Mouse (Mus musculus): ENCODE measurements around the gene Tardbp. TPM values are rescaled to one million over a fixed set of nuclear protein-coding genes. Genes with fewer than 3 reads are reported as not detected.

Gene Tardbp
- total RNA-seq, 1 experiment from 2014 or later: 318 TPM

GRCm38 (mm10) chr4:148601871-148602270 lies 24.9 kb downstream of the Tardbp start:
- DNase-seq: no peak

DNA sequence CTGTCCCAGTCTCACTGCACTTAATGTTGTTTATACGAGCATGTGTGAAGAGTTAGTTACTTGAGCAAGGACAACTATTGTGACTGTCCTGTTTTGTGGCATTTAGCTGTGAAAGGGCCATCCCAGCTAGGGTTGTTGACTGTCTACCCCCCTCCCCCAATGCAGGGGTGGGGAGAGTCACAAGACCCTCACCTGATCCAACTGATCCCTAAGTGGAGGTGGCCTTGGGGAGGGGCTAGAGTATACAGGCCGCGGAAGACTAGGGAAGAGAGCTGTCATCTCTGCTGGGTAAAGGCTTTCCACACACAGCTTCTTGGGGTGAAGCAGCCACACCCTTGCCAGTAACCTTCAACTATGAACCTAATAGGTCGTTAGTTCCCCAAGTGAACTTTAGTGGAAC lies 26.5 kb downstream of the Tardbp start:
- DNase-seq: no peak

DNA sequence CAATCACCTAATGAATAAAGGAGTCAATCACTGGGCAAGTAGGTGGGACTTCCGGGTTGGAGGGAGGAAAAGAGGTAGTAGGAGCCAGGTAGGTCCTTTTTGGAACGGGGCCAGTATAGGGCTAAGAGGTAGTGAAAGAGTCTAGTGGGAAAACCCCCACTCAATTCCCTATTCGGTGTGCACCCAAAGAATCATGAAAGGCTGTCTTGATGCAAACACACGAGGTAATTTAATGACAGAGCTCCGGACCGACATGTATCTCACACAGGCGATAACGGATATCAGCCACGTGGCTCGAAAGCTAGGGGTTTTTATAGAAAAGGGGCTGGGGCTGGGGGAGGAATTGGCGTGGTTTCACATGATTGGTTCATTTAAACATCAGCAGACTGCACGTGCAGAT lies 28.0 kb downstream of the Tardbp start:
- DNase-seq: no peak

- DNase-seq: no peak
Observed at GRCm38 (mm10) chr4:148596731-148597130, 30.1 kb downstream of the Tardbp start.

DNA sequence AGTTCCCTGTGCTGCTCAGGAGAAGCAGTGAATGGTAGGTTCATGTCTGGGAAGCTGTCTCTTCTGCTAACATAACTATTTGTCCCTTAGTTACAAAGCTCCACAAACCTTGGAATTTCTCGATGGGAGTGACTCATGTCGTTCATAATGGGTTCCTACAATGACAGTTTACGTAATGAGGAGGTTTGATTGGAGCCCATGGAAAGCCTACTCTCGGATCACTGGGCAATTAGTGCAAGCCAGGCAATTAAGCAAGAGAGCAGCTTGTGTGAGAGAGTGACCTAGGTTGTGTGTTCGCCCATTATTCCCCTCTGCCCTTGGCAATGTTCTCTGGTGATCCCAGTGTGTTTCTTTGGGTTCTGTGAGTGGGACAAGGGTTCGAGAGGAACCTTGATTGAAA lies 30.9 kb downstream of the Tardbp start:
- no peak for DNase-seq

DNA sequence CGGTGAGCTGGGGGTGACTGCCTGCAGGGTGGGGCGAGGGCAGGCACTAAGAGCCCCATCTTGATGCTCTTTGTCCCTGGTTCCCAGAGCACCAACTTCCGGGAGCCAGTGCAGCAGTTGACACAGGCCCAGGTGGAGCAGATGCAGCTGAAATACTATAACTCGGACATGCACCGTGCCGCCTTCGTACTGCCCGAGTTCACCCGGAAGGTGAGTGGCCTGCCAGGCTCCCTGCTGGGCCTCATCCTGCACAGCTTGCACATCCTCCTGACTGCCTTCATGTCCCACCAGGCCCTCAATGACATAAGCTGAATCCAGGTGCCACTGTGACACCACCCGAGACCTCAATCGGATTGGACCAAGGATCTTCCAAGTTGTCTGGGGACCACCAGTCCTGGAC lies 32.8 kb downstream of the Tardbp start:
- no peak for DNase-seq

DNA sequence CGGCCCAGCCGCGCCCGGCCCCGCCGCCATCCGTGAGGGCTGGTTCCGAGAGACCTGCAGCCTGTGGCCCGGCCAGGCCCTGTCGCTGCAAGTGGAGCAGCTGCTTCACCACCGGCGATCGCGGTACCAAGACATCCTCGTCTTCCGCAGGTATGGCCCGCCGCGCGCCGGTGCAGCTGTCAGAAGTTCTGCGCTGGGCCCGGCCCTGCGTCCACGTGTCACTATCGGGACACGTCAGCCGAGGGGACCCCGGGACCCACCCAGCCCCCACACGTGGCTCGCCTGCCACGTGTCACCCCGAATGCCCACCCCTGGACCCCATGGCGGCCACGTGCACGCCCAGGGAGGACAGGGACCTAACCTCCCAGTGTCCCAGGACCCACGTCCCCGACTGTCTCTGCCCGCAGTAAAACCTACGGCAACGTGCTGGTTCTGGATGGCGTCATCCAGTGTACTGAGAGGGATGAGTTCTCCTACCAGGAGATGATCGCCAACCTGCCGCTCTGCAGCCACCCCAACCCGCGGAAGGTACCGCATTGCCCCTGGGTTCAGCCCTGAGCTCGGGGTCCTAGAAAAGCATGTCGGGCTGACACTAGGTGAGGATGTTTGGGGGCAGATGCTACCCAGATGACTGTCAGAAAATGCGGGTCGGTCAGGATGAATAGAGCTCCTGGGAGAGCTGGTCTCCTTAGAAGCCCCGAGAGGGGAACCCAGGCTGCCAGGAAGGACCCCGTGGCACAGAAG lies 35.0 kb downstream of the Tardbp start:
- DNase-seq: peak; percentile 49

GRCm38 (mm10) chr4:148591171-148591630 lies 35.6 kb downstream of the Tardbp start, which contains the start of gene Srm:
Gene Srm, plus strand, starts transcription at chr4:148591503.
- DNase-seq: peak; percentile 98

GRCm38 (mm10) chr4:148590421-148591170 lies 36.2 kb downstream of the Tardbp start:
- DNase-seq: no peak

DNA sequence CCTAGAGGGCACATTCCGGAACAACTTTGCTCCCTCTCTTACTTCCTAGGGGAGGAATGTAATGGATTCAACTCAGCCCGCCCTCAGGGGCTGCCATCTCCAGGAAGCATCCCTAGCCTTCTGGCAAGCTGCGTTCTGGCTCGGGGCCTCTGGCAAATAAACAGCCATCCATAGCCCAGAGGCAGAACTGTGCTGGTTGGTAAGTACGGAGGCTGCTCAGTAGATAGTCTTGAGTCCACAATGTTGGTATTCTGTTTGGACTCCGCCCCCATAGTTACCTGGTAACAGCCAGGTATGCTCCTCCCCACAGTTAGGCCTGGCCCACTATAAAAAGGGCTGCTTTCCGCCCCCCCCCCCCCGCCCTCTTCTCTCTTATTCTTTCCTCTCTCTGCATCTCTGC lies 37.3 kb downstream of the Tardbp start:
- DNase-seq: no peak

GRCm38 (mm10) chr4:148588793-148589192 lies 38.0 kb downstream of the Tardbp start:
- no peak for DNase-seq

GRCm38 (mm10) chr4:148586648-148587047 lies 40.2 kb downstream of the Tardbp start:
- DNase-seq: no peak

DNA sequence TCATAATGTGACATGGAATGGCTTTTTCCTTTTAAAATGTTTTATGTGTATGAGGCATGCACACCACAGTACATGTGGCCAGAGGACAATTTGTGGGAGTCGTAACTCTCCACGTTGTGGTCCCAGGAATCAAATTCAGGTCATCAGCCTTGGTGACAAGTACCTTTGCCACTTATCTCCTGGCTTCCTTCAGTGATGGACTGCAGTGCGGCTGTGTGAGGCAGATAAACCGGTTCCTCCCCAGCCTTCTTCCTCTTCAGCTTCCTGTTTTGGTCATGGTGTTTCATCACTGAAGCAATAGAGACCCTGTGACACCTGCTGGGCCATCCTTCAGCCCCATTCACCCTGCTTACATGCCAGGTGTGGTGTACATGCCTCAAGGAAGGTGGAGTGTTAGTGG lies 43.6 kb downstream of the Tardbp start:
- DNase-seq: no peak

DNA sequence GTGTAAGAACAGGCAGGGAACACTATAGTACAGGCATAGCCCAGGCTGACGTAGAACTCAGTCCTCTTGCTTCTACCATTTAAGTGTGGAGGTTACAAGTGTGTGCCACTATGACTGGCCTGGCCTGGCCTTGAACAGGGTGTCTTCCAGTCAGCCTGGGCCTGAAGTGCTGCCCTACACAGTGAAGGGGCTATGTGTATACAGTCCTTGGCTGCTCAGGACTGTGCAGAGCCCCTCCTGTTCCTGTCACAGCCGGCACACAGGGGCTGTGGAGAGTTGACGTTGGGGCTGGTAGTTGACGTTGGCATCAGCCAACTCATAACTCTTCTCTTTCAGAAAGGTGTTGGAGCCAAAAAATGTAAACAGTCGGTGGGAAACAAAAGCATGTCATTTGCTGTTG lies 45.4 kb downstream of the Tardbp start:
- DNase-seq: no peak

- no peak for DNase-seq
Observed at GRCm38 (mm10) chr4:148580765-148581164, 46.1 kb downstream of the Tardbp start.

- no peak for DNase-seq
Observed at GRCm38 (mm10) chr4:148573222-148573621, 53.6 kb downstream of the Tardbp start.

DNA sequence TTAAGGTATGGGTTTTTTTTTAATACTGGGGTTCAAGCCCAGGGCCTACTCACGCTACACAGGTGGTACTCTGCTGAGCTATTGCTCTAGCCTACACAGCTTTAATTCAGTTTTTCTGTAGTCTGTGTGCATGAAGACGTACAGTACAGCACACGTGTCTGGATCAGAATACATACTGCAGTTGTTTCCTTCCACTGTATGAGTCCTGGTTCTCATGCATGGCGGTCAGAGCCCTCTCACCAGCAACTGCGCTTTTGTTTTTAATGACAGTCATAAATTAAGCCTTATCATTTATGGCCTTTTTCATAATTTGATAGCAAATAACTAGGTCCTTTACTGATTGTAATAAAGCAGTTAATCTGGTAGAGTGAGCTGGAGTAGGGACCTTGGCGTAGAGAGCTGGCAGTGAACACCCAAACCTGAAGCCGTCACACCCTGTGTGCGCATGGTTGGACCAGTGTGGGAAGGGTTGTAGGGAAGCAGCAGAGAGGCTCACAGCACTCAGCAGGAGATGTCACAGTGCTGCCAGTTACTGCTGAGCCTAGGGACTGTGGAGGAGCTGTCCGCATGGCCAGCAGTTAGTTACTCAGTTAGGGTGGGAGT lies 56.0 kb downstream of the Tardbp start:
- DNase-seq: no peak

- no peak for DNase-seq
Observed at GRCm38 (mm10) chr4:148570138-148570537, 56.7 kb downstream of the Tardbp start.

DNA sequence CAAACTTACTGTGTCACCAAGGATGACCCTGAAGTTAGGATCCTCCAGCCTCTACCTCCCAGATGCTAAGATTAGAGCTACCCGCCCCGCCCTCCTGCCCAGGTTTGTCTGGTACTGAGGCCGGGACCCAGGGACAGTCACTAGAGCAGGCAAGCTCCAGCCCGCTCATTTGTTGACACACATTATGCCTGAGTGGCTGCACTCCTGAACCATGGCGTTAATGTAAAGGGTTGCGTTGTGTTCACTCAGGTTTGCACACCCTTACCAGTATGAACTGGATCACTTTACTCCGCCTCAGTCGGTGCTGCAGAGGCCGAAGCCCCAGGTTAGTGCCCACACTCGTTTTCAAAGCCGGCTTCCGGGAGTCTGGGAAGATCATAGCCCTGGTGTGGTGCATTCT lies 63.2 kb downstream of the Tardbp start:
- no peak for DNase-seq

- DNase-seq: no peak
Observed at GRCm38 (mm10) chr4:148562676-148563075, 64.1 kb downstream of the Tardbp start.
